Mouse (Mus musculus): ENCODE measurements around the gene A930004D18Rik. TPM values are rescaled to one million over a fixed set of nuclear protein-coding genes. Genes with fewer than 3 reads are reported as not detected.

Gene A930004D18Rik
- total and polyA plus RNA-seq, 3 experiments = 0.39 to 1.8 TPM; not detected in 1

DNA sequence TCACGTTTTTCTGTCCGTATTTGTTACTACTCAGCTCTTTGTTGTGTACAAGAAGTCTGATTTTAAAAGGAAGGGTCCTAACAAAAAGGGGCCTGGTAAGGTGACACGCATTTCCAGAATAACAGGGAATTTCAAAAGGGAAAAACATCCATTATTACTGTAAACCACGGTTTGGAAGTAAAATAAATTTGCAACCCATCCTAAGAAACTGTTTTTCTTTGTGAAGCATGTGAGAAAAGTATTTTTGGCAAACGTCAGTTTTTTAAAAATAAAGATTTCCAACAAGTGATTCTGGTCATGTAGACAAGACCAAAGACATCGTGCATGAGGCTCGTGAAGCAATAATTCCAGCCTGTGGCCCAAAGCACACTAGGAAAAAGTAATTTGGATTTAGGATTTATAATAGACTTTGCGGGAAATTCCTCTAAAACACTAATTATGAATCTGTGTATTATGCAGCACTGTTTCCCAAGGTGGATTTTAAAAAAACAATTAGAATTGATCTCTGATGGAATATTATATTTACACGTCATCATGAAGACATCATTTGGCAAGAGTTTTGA is 20.7 kb upstream of the A930004D18Rik start:
- peak overlapping the region; percentile 74 to 85 for H3K4me3 ChIP-seq (ENCODE audit: control insufficient read depth in 1 of 2, insufficient read depth in 1 of 2, low read depth in 2 of 2, low read length in 2 of 2)

DNA sequence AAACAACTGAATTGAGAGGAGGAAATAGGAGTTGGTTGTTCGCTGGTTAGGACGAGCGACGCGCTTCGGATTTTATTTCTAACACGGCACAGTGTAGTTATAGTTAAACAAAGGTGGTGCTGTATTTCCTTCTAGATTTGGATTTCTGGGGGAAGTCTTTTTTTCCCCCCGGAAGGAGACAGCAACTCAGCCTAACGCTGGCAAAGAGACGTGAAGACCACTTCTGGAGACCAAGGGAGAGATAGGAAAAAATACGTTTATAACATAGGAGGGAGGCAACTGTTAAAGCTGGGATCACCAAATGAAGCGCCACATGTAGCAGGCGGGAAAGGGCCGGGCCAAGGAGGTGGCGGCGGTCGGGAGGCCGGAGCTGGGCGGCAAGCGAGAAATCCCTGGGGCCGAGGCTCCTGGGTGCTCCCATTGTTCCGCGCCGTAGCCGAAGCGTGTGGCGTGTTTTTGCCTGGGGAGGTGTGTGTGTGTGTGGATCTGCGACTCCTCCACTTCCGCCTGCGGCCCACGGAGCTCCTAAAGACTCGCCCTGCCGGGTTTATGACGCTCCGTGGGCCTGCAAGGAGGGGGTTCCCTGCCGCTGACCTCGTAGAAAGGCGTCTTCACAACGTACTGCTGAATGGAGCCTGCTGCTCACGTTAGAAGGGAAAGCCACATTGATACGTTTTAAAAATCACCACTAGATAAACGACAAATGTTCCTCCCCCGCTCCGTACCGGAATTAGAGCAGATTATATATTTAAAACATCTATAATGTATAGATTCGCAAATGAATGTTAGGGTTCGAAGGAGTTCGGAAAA is 20.0 kb upstream of the A930004D18Rik start:
- Histone ChIP-seq H3K36me3 (ENCODE audit: control insufficient read depth in 1 of 2, insufficient read depth in 2 of 2, low read length in 2 of 2) (peaks cover 0 to 18% of the 10 kb centered on the region in 2 experiments; a peak in 2 of 4 replicates), H3K4me3 (ENCODE audit: control insufficient read depth in 1 of 2, insufficient read depth in 1 of 2, low read depth in 2 of 2, low read length in 2 of 2) (peak overlapping the region; percentile 74 to 85), H3K27ac (ENCODE audit: control insufficient read depth, low read depth, low read length) (peak overlapping the region; percentile 100), H3K27me3 (ENCODE audit: control insufficient read depth in 1 of 2, insufficient read depth in 2 of 2, low read length in 2 of 2) (no peaks in the 10 kb centered on the region), H3K4me1 (ENCODE audit: control insufficient read depth in 1 of 2, insufficient read depth in 2 of 2, low read length in 2 of 2) (peaks cover 9 to 13% of the 10 kb centered on the region in 2 experiments; a peak in 3 of 4 replicates), H3K9me3 (replicated peaks; ENCODE audit: insufficient read depth, low read length) (no peaks in the 10 kb centered on the region), H3K9ac (ENCODE audit: control insufficient read depth, low read depth, low read length, poor library complexity, severe bottlenecking) (peak overlapping the region; percentile 99), H3K79me2 (ENCODE audit: control insufficient read depth, insufficient read depth, low read length, poor library complexity) (peaks cover 16% of the 10 kb centered on the region; the same call in 1 of the 2 replicates)
- peak; percentile 74 for DNase-seq (ENCODE audit: low read depth, low spot score)
- no peak for TF ChIP-seq POLR2AphosphoS5 (IDR thresholded peaks at IDR 0.05; ENCODE audit: borderline replicate concordance, low read depth, low read length)
- TF ChIP-seq MAZ (IDR thresholded peaks at IDR 0.05; ENCODE audit: low read depth, low read length) = no peak
- TF ChIP-seq USF1 (IDR thresholded peaks at IDR 0.05; ENCODE audit: low read depth, low read length) = no peak
- TF ChIP-seq POLR2AphosphoS2 (IDR thresholded peaks at IDR 0.05; ENCODE audit: low read length) = no peak
- no peak for TF ChIP-seq CTCF (IDR thresholded peaks at IDR 0.05 in 2 of 3, conservative IDR thresholded peaks at IDR 0.05 in 1 of 3; ENCODE audit: control insufficient read depth in 1 of 3, insufficient read depth in 1 of 3, low read depth in 2 of 3, low read length in 3 of 3, poor library complexity in 1 of 3, severe bottlenecking in 1 of 3)
- no peak for TF ChIP-seq MYC (IDR thresholded peaks at IDR 0.05; ENCODE audit: low read depth, low read length)
- TF ChIP-seq KAT2A (conservative IDR thresholded peaks at IDR 0.05; ENCODE audit: low read depth, low read length) = no peak; the same call in 1 of the 2 replicates
- TF ChIP-seq ETS1 (IDR thresholded peaks at IDR 0.05; ENCODE audit: low read depth, low read length) = peak; percentile 16; the same call in 1 of the 2 replicates
- no peak for TF ChIP-seq MEF2A (IDR thresholded peaks at IDR 0.05; ENCODE audit: extremely low read depth, insufficient replicate concordance, low read depth, low read length, poor library complexity, severe bottlenecking)
- TF ChIP-seq SMC3 (IDR thresholded peaks at IDR 0.05; ENCODE audit: low read depth, low read length) = no peak
- no peak for TF ChIP-seq ZNF384 (IDR thresholded peaks at IDR 0.05; ENCODE audit: low read depth, low read length)
- TF ChIP-seq GATA1 (IDR thresholded peaks at IDR 0.05; ENCODE audit: low read depth, low read length) = no peak
- 0 out of 2 replicates have a peak, but pooled peaks have one; percentile 48 for TF ChIP-seq UBTF (IDR thresholded peaks at IDR 0.05; ENCODE audit: borderline replicate concordance, insufficient read depth, low read depth, low read length)
- TF ChIP-seq MAX (IDR thresholded peaks at IDR 0.05; ENCODE audit: low read length) = no peak; the same call in 1 of the 2 replicates
- no peak for TF ChIP-seq GABPA (IDR thresholded peaks at IDR 0.05; ENCODE audit: low read depth, low read length)
- TF ChIP-seq E2F4 (IDR thresholded peaks at IDR 0.05; ENCODE audit: borderline replicate concordance, low read depth, low read length) = no peak; the same call in 1 of the 2 replicates
- no peak for TF ChIP-seq RCOR1 (IDR thresholded peaks at IDR 0.05; ENCODE audit: low read depth, low read length)
- TF ChIP-seq TBP (IDR thresholded peaks at IDR 0.05; ENCODE audit: low read depth, low read length) = no peak; the same call in none of the 2 replicates
- TF ChIP-seq USF2 (IDR thresholded peaks at IDR 0.05; ENCODE audit: borderline replicate concordance in 1 of 2, insufficient read depth in 1 of 2, low read depth in 1 of 2, low read length in 2 of 2) = no peak
- TF ChIP-seq TAL1 (IDR thresholded peaks at IDR 0.05; ENCODE audit: low read length) = no peak
- no peak for TF ChIP-seq RAD21 (IDR thresholded peaks at IDR 0.05; ENCODE audit: low read depth, low read length)
- TF ChIP-seq BHLHE40 (IDR thresholded peaks at IDR 0.05; ENCODE audit: borderline replicate concordance, low read depth, low read length) = 0 out of 2 replicates have a peak, but pooled peaks have one; percentile 4
- TF ChIP-seq SIN3A (IDR thresholded peaks at IDR 0.05; ENCODE audit: low read length) = peak; percentile 29; the same call in 1 of the 2 replicates

More for the DNA sequence above, 20.7 kb upstream of the A930004D18Rik start:
- H3K9me3 ChIP-seq (replicated peaks; ENCODE audit: insufficient read depth, low read length) = no peaks in the 10 kb centered on the region
- H3K27me3 ChIP-seq (ENCODE audit: control insufficient read depth in 1 of 2, insufficient read depth in 2 of 2, low read length in 2 of 2) = no peaks in the 10 kb centered on the region
- H3K27ac ChIP-seq (ENCODE audit: control insufficient read depth, low read depth, low read length) = peak overlapping the region; percentile 100
- peaks cover 9 to 13% of the 10 kb centered on the region in 2 experiments; a peak in 3 of 4 replicates for H3K4me1 ChIP-seq (ENCODE audit: control insufficient read depth in 1 of 2, insufficient read depth in 2 of 2, low read length in 2 of 2)
- H3K79me2 ChIP-seq (ENCODE audit: control insufficient read depth, insufficient read depth, low read length, poor library complexity) = peaks cover 16% of the 10 kb centered on the region; the same call in 1 of the 2 replicates
- DNase-seq (ENCODE audit: low read depth, low spot score) = no peak
- peak overlapping the region; percentile 99 for H3K9ac ChIP-seq (ENCODE audit: control insufficient read depth, low read depth, low read length, poor library complexity, severe bottlenecking)
- no peak for TF ChIP-seq USF2 (IDR thresholded peaks at IDR 0.05; ENCODE audit: borderline replicate concordance in 1 of 2, insufficient read depth in 1 of 2, low read depth in 1 of 2, low read length in 2 of 2)
- TF ChIP-seq CHD1 (IDR thresholded peaks at IDR 0.05; ENCODE audit: low read depth, low read length) = no peak; the same call in 1 of the 2 replicates
- 0 out of 2 replicates have a peak, but pooled peaks have one; percentile 50 for TF ChIP-seq ZMIZ1 (IDR thresholded peaks at IDR 0.05; ENCODE audit: low read depth, low read length)
- peak; percentile 44; the same call in 1 of the 2 replicates for TF ChIP-seq MXI1 (IDR thresholded peaks at IDR 0.05; ENCODE audit: low read depth, low read length)
- TF ChIP-seq SIN3A (IDR thresholded peaks at IDR 0.05; ENCODE audit: low read length) = peak; percentile 49
- TF ChIP-seq MAX (IDR thresholded peaks at IDR 0.05; ENCODE audit: low read length) = 0 out of 2 replicates have a peak, but pooled peaks have one; percentile 16
- TF ChIP-seq MYC (IDR thresholded peaks at IDR 0.05; ENCODE audit: low read depth, low read length) = peak; percentile 31; the same call in 1 of the 2 replicates
- no peak for TF ChIP-seq CTCF (IDR thresholded peaks at IDR 0.05 in 2 of 3, conservative IDR thresholded peaks at IDR 0.05 in 1 of 3; ENCODE audit: control insufficient read depth in 1 of 3, insufficient read depth in 1 of 3, low read depth in 2 of 3, low read length in 3 of 3, poor library complexity in 1 of 3, severe bottlenecking in 1 of 3)
- no peak for TF ChIP-seq MEF2A (IDR thresholded peaks at IDR 0.05; ENCODE audit: extremely low read depth, insufficient replicate concordance, low read depth, low read length, poor library complexity, severe bottlenecking)
- peaks cover 0 to 20% of the 10 kb centered on the region in 2 experiments; a peak in 2 of 4 replicates for H3K36me3 ChIP-seq (ENCODE audit: control insufficient read depth in 1 of 2, insufficient read depth in 2 of 2, low read length in 2 of 2)
